Mouse (Mus musculus): ENCODE results near the gene Tex261.

Gene Tex261

GRCm38 (mm10) chr6:83762344-83762743 lies 13.3 kb downstream of the Tex261 start, which contains the start of gene Ankrd53:
Ankrd53 (plus strand) TSS chr6:83762644.
- DNase-seq (ENCODE audit: low read depth, low spot score): no peak

GRCm38 (mm10) chr6:83756051-83756450 lies 19.6 kb downstream of the Tex261 start:
- no peak for DNase-seq (ENCODE audit: low read depth, low spot score)

GRCm38 (mm10) chr6:83750171-83750684 lies 25.4 kb downstream of the Tex261 start:
- DNase-seq (ENCODE audit: low read depth, low spot score): peak; percentile 59

- no peak for DNase-seq (ENCODE audit: low read depth, low spot score)
Observed at GRCm38 (mm10) chr6:83749286-83749685, 26.3 kb downstream of the Tex261 start.

GRCm38 (mm10) chr6:83745466-83745865 lies 30.1 kb downstream of the Tex261 start:
- no peak for DNase-seq (ENCODE audit: low read depth, low spot score)

GRCm38 (mm10) chr6:83744557-83744956 lies 31.1 kb downstream of the Tex261 start:
- DNase-seq (ENCODE audit: low read depth, low spot score): no peak

GRCm38 (mm10) chr6:83744126-83744525 lies 31.5 kb downstream of the Tex261 start:
- DNase-seq (ENCODE audit: low read depth, low spot score): peak; percentile 52

GRCm38 (mm10) chr6:83743212-83743611 lies 32.4 kb downstream of the Tex261 start:
- no peak for DNase-seq (ENCODE audit: low read depth, low spot score)

- DNase-seq (ENCODE audit: low read depth, low spot score): no peak
Observed at GRCm38 (mm10) chr6:83742761-83743160, 32.9 kb downstream of the Tex261 start, which contains the start of gene Atp6v1b1. Atp6v1b1 (plus strand) TSS chr6:83742990.

- no peak for DNase-seq (ENCODE audit: low read depth, low spot score)
Observed at GRCm38 (mm10) chr6:83738596-83738995, 37.0 kb downstream of the Tex261 start.

GRCm38 (mm10) chr6:83737311-83737710 lies 38.3 kb downstream of the Tex261 start:
- DNase-seq (ENCODE audit: low read depth, low spot score): peak; percentile 47

- DNase-seq (ENCODE audit: low read depth, low spot score): peak; percentile 87
Observed at GRCm38 (mm10) chr6:83731128-83731527, 44.5 kb downstream of the Tex261 start.

GRCm38 (mm10) chr6:83729350-83729970 lies 46.2 kb downstream of the Tex261 start:
- DNase-seq (ENCODE audit: low read depth, low spot score): no peak

GRCm38 (mm10) chr6:83728488-83728887 lies 47.1 kb downstream of the Tex261 start:
- peak; percentile 72 for DNase-seq (ENCODE audit: low read depth, low spot score)

GRCm38 (mm10) chr6:83727178-83727577 lies 48.4 kb downstream of the Tex261 start:
- DNase-seq (ENCODE audit: low read depth, low spot score): peak; percentile 84

GRCm38 (mm10) chr6:83722526-83722925 lies 53.1 kb downstream of the Tex261 start:
- DNase-seq (ENCODE audit: low read depth, low spot score): no peak

All from ES-CJ7 (cell line).